Mouse (Mus musculus) right cerebral cortex, postnatal 25 days (tissue): Measurements from ENCODE around the gene Srp54c.
"Not testable (repeated sequence)": the region's sequence is repeated elsewhere in the genome, so short reads cannot be mapped to it uniquely, and the experiment has no call there.

ENCODE experiments used
- DNase-seq: peaks from one replicate; pipeline ENCODE4 v3.0.0; 2022

The Srp54c gene

DNA sequence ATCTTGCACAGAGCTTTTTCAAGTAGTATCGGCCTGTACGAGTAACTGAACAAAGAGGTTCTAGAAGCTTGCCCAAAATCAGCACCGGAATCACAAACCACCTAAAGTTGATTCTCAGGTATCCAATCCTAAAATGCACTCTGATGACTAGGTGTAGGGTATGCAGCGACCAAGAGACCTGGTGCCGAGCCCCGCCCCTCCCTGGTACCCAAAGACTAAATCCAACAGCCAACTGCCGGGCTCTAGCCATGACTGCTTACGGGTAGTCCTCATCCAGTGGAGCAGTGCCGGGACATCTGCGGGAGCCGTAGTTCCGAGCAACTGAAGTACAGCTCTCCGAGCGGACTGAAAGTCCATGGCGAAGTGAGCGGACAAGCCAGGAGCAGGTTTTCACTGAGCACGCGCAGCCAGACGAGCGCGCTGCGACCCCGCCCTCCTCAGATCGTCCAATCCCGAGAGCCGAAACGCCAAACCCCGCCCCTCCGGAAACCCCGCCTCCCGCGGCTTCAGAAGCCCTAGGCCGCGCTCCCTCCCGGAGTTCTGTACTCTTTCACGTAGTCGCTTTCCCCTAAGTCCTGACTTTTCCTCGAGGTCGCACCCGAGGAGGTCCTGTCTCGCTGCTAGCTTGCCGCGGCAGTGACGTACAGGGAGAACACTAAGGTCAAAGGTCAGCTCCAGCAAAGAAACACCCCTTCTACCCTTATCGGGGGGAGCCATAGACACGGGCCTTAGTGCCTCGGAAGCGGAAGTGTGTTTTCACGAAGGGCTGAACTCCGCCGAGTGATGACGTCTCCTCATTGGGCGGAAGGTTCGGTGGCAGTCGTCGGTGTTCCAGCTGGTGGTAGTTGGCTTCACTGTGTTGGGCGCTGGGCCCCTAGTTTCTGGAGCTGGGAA lies at the start of gene Srp54c:
Srp54c (plus strand) TSS at position 543 of the 894 bp plus-strand sequence.
- DNase-seq = not testable (repeated sequence)

GRCm38 (mm10) chr12:55187686-55188085 lies 42.3 kb upstream of the Srp54c start:
- DNase-seq = not testable (repeated sequence)

- not testable (repeated sequence) for DNase-seq
Measured at GRCm38 (mm10) chr12:55189127-55189526, 40.8 kb upstream of the Srp54c start.

DNA sequence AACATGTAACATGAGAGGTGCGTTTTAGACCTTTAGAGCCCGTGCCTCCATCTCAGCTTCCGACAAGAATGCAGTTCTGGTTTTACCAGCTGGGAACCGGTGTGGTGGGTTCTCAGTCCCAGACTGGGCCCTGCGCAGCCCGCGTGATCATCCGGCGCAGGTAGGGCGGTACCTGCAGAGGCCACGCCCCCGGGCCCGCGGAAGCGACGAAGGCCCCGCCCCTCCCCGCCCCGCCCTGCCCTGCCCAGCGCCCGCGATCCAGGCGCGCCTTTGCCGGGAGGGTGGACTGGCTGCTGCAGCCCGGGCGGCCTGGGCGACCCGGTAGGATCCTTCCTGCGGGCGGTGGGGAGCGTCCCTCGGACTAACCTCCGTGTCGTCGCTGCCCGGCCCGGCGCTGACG lies 30.7 kb upstream of the Srp54c start, which contains the start of gene 1700047I17Rik2:
1700047I17Rik2 (plus strand) TSS at position 287 of the 400 bp plus-strand sequence.
- DNase-seq = not testable (repeated sequence)

DNA sequence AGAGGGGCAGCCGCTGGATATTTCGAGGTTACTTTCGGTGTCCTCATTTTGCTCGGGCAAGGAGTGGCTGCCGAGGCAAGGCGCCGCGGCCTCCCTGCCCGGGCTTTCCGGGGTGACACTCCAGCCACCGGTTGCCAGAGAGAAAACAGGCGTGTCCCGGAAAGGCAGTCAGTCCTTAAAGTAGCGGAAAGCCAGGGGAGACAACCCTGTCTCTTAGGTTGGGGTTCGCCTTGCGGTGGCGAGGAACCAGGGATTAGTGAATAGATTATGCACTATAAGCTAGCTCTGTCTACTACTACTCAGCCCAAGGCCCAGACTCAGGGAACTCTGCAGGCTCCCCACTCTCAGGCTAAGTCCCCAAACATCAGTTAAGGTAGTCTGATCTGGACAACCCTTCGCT lies 30.2 kb upstream of the Srp54c start:
- DNase-seq = not testable (repeated sequence)

DNA sequence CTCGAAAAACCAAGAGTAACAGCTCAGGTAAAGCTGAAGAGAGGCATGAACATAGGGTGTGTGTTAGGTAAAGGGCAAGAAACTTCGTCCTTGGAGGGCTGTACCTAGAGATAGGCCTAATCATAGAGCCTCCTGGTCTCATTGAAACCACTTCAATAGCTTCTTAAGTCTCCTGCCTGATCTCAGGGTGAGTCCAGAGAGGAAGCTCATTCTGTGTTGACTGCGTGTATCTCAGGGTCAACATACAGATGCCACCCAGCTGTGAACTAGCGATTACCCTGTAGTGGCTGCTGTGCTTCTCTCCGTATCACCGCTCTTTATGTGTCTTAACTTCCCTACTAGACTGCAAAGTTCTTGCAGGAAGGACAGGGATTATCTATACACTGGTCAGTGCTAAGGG lies 17.0 kb upstream of the Srp54c start:
- not testable (repeated sequence) for DNase-seq

GRCm38 (mm10) chr12:55230520-55230861 lies 523 bp downstream of the Srp54c start:
- DNase-seq = not testable (repeated sequence)

GRCm38 (mm10) chr12:55242243-55242642 lies 12.3 kb downstream of the Srp54c start:
- DNase-seq = not testable (repeated sequence)

GRCm38 (mm10) chr12:55261950-55262349 lies 32.0 kb downstream of the Srp54c start:
- DNase-seq = not testable (repeated sequence)

- not testable (repeated sequence) for DNase-seq
Measured at GRCm38 (mm10) chr12:55263385-55263784, 33.4 kb downstream of the Srp54c start.

GRCm38 (mm10) chr12:55272243-55272642 lies 42.3 kb downstream of the Srp54c start:
- no peak for DNase-seq

DNA sequence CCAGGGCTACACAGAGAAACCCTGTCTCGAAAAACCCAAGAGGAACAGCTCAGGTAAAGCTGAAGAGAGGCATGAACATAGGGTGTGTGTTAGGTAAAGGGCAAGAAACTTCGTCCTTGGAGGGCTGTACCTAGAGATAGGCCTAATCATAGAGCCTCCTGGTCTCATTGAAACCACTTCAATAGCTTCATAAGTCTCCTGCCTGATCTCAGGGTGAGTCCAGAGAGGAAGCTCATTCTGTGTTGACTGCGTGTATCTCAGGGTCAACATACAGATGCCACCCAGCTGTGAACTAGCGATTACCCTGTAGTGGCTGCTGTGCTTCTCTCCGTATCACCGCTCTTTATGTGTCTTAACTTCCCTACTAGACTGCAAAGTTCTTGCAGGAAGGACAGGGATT lies 47.6 kb downstream of the Srp54c start:
- DNase-seq = not testable (repeated sequence)

- no peak for DNase-seq
Measured at GRCm38 (mm10) chr12:55298112-55298511, 68.1 kb downstream of the Srp54c start.

GRCm38 (mm10) chr12:55299336-55299735 lies 69.4 kb downstream of the Srp54c start, which contains the start of gene 1110008L16Rik:
1110008L16Rik (plus strand) TSS chr12:55299577.
- no peak for DNase-seq

DNA sequence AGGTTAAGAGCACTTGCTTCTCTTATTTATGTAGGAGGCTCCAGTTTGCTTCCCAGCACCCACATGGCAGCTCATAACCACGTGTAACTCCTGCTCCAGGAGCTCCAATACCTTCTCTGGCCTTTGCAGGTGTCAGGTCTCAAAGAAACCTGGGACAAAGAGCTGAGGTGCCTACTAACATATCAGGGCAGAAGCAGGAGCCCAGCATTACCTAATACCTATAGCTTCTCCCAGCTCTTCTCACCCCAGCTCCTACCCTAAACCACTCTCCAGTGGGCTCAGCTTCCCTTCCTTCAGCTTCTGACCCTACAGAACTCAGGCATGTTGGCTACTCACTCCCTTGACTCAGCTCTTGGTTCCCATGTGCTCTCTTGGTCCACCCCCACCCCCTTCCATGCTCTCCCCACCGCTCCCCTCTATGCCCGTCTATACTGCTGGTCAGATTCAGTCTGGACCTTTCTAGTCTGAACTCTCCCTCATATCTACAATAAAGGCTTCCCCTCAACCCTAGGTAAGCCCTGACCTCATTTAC lies 70.9 kb downstream of the Srp54c start:
- no peak for DNase-seq

GRCm38 (mm10) chr12:55301472-55302300 lies 71.7 kb downstream of the Srp54c start:
- DNase-seq = no peak

DNA sequence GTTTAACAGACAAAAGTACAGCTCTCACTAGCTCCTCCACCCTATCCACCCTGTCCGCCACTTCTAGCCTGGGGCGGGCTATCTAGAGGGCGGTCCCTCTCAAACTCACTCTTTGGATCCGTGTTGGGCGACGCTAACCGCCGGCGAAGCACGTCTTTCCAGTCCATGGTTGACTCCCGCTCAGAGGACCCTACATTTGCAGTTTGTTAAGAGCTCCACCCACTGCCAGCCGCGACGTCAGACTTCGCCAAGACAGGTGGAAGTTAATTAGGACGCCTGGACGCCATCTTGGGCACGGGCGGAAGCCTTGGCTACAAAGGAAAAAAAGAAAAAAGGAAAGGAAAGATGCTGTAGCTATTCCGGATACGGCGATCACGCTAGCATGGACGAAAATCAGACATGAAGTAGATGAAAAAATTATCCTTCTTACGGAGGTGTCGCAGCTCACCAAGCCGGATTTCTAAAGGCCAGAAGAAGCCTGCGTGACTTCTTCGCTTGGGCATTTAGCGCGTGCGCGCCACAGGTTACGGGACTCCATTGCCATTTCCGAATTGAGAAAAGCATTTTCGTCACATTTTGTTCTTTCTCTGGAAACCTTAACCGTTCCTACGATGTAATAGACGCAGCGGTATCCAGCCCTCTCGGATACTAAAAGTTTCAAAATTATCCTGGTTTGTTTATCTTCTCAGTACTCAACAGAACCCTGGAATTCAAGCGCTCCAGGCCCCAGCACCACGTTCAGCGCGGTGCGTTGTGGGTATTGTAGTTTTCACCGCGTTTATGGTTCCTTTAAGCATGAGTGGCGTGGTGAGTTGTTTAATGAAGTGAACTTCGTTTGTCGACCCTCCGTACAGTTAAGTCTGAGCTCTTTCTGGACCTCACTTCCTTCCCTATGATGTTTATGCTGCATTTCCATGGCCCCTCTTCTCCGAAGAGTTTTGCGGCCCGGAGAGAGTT lies 72.8 kb downstream of the Srp54c start, which contains the start of gene Ppp2r3c:
Ppp2r3c (minus strand) TSS at position 514 of the 957 bp plus-strand sequence.
- DNase-seq = peak; percentile 91

DNA sequence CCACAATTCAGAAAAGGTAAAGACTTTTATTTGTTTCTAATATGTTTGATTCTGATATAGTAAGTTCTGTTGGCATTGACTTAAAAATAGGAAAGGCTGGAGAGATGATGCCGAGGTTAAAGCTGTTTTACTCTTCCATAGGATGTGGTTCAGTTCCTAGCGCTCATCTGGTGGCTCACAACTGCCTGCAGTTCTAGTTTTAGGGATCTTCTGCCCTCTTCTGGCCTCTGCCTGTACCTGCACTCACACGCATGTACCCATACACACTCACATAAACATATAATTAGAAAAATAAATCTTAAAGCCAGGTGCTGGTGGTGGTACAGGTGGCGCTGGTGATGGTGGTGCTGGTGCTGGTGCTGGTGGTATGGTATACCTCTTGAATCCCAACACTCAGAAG lies 76.4 kb downstream of the Srp54c start:
- DNase-seq = no peak

- DNase-seq = no peak
Measured at GRCm38 (mm10) chr12:55307566-55307965, 77.6 kb downstream of the Srp54c start.

GRCm38 (mm10) chr12:55308731-55309130 lies 78.8 kb downstream of the Srp54c start:
- no peak for DNase-seq

GRCm38 (mm10) chr12:55309501-55309900 lies 79.5 kb downstream of the Srp54c start:
- no peak for DNase-seq

DNA sequence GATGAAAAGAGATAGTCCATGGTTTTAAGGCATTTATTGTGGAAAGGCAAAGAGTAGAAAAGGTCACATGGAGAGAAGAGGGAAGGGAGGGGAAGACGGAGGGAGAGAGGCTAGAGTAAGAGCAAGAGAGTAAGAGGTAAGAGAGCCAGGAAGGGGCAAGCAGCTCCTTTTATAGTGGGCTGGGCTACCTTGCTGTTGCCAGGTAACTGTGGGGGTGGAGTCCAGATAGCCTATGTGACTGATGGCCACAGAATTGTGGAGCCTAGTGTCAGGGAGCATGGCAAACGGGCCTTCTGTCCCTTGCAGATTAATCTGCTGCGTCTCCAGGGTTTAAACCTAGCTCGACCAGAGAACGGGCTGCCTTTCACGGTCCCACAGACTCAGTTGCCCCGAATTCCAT lies 81.9 kb downstream of the Srp54c start:
- DNase-seq = no peak
